Mouse (Mus musculus): Measurements from ENCODE around the gene Cacnb1. TPM values are rescaled to one million over a fixed set of nuclear protein-coding genes. Genes with fewer than 3 reads are reported as not detected.

The Cacnb1 gene
- polyA plus RNA-seq, 1 experiment from 2014 or later, result 3.2 TPM

- H3K4me3 ChIP-seq (ENCODE audit: low read depth, low read length), result no peak overlapping the region
- 74% methylated on average over 6 of the region's 6 CpGs for WGBS
- no peaks in the 10 kb centered on the region for H3K36me3 ChIP-seq (ENCODE audit: control insufficient read depth, insufficient read depth)
- H3K27ac ChIP-seq (ENCODE audit: low read depth, low read length), result no peak overlapping the region
- H3K9me3 ChIP-seq (ENCODE audit: control insufficient read depth), result no peaks in the 10 kb centered on the region
- H3K4me2 ChIP-seq (replicated peaks; ENCODE audit: low read depth), result no peak overlapping the region
- H3K4me1 ChIP-seq (replicated peaks; ENCODE audit: control insufficient read depth, insufficient read depth, low read length), result 0 out of 2 replicates have a peak, but pooled peaks cover 3% of the 10 kb centered on the region
- TF ChIP-seq CTCF (IDR thresholded peaks at IDR 0.05; ENCODE audit: low read depth), result no peak
- ATAC-seq, result no peak
- H3K27me3 ChIP-seq (replicated peaks; ENCODE audit: control insufficient read depth, insufficient read depth, low read length), result peaks cover 15% of the 10 kb centered on the region; the same call in 1 of the 2 replicates
- H3K9ac ChIP-seq (ENCODE audit: low read depth, low read length), result no peak overlapping the region
Measured at GRCm38 (mm10) chr11:98001986-98002385, 20.8 kb downstream of the Cacnb1 start.

GRCm38 (mm10) chr11:98001351-98001824, 21.4 kb downstream of the Cacnb1 start:
- no peak for TF ChIP-seq CTCF (IDR thresholded peaks at IDR 0.05; ENCODE audit: low read depth)
- Histone ChIP-seq H3K27ac (ENCODE audit: low read depth, low read length) (no peak overlapping the region), H3K4me1 (replicated peaks; ENCODE audit: control insufficient read depth, insufficient read depth, low read length) (0 out of 2 replicates have a peak, but pooled peaks cover 3% of the 10 kb centered on the region), H3K9ac (ENCODE audit: low read depth, low read length) (no peak overlapping the region), H3K4me2 (replicated peaks; ENCODE audit: low read depth) (no peak overlapping the region), H3K9me3 (ENCODE audit: control insufficient read depth) (no peaks in the 10 kb centered on the region), H3K36me3 (ENCODE audit: control insufficient read depth, insufficient read depth) (no peaks in the 10 kb centered on the region), H3K27me3 (replicated peaks; ENCODE audit: control insufficient read depth, insufficient read depth, low read length) (peaks cover 15% of the 10 kb centered on the region; the same call in 1 of the 2 replicates), H3K4me3 (ENCODE audit: low read depth, low read length) (no peak overlapping the region)
- 28% methylated on average over 11 of the region's 11 CpGs for WGBS
- ATAC-seq, result no peak

- WGBS, result 36% methylated on average over 7 of the region's 7 CpGs
- H3K27ac ChIP-seq (ENCODE audit: low read depth, low read length), result no peak overlapping the region
- H3K4me3 ChIP-seq (ENCODE audit: low read depth, low read length), result no peak overlapping the region
- H3K4me1 ChIP-seq (replicated peaks; ENCODE audit: control insufficient read depth, insufficient read depth, low read length), result 0 out of 2 replicates have a peak, but pooled peaks cover 3% of the 10 kb centered on the region
- no peak overlapping the region for H3K4me2 ChIP-seq (replicated peaks; ENCODE audit: low read depth)
- no peaks in the 10 kb centered on the region for H3K36me3 ChIP-seq (ENCODE audit: control insufficient read depth, insufficient read depth)
- H3K27me3 ChIP-seq (replicated peaks; ENCODE audit: control insufficient read depth, insufficient read depth, low read length), result peaks cover 15% of the 10 kb centered on the region
- H3K9ac ChIP-seq (ENCODE audit: low read depth, low read length), result no peak overlapping the region
- TF ChIP-seq CTCF (IDR thresholded peaks at IDR 0.05; ENCODE audit: low read depth), result no peak
- H3K9me3 ChIP-seq (ENCODE audit: control insufficient read depth), result no peaks in the 10 kb centered on the region
- no peak for ATAC-seq
Measured at GRCm38 (mm10) chr11:98000378-98001140, 22.3 kb downstream of the Cacnb1 start.

GRCm38 (mm10) chr11:97999748-98000147, 23.1 kb downstream of the Cacnb1 start:
- TF ChIP-seq CTCF (IDR thresholded peaks at IDR 0.05; ENCODE audit: low read depth), result no peak
- Histone ChIP-seq H3K9ac (ENCODE audit: low read depth, low read length) (no peak overlapping the region), H3K36me3 (ENCODE audit: control insufficient read depth, insufficient read depth) (no peaks in the 10 kb centered on the region), H3K4me2 (replicated peaks; ENCODE audit: low read depth) (no peak overlapping the region), H3K27me3 (replicated peaks; ENCODE audit: control insufficient read depth, insufficient read depth, low read length) (peaks cover 15% of the 10 kb centered on the region), H3K4me1 (replicated peaks; ENCODE audit: control insufficient read depth, insufficient read depth, low read length) (peaks cover 7% of the 10 kb centered on the region; the same call in 1 of the 2 replicates), H3K4me3 (ENCODE audit: low read depth, low read length) (no peak overlapping the region), H3K9me3 (ENCODE audit: control insufficient read depth) (no peaks in the 10 kb centered on the region), H3K27ac (ENCODE audit: low read depth, low read length) (no peak overlapping the region)
- ATAC-seq, result no peak
- 59% methylated on average over 5 of the region's 5 CpGs for WGBS

- no peak for TF ChIP-seq CTCF (IDR thresholded peaks at IDR 0.05; ENCODE audit: low read depth)
- Histone ChIP-seq H3K4me3 (ENCODE audit: low read depth, low read length) (no peak overlapping the region), H3K9ac (ENCODE audit: low read depth, low read length) (no peak overlapping the region), H3K36me3 (ENCODE audit: control insufficient read depth, insufficient read depth) (no peaks in the 10 kb centered on the region), H3K9me3 (ENCODE audit: control insufficient read depth) (no peaks in the 10 kb centered on the region), H3K4me2 (replicated peaks; ENCODE audit: low read depth) (no peak overlapping the region), H3K4me1 (replicated peaks; ENCODE audit: control insufficient read depth, insufficient read depth, low read length) (peaks cover 7% of the 10 kb centered on the region; the same call in 1 of the 2 replicates), H3K27me3 (replicated peaks; ENCODE audit: control insufficient read depth, insufficient read depth, low read length) (peaks cover 15% of the 10 kb centered on the region), H3K27ac (ENCODE audit: low read depth, low read length) (no peak overlapping the region)
- no peak for ATAC-seq
- WGBS, result 47% methylated on average over 7 of the region's 7 CpGs
Measured at GRCm38 (mm10) chr11:97998898-97999608, 23.8 kb downstream of the Cacnb1 start.

GRCm38 (mm10) chr11:97998074-97998793, 24.6 kb downstream of the Cacnb1 start:
- H3K4me2 ChIP-seq (replicated peaks; ENCODE audit: low read depth), result no peak overlapping the region
- no peaks in the 10 kb centered on the region for H3K9me3 ChIP-seq (ENCODE audit: control insufficient read depth)
- peaks cover 7% of the 10 kb centered on the region; the same call in 1 of the 2 replicates for H3K4me1 ChIP-seq (replicated peaks; ENCODE audit: control insufficient read depth, insufficient read depth, low read length)
- no peaks in the 10 kb centered on the region for H3K36me3 ChIP-seq (ENCODE audit: control insufficient read depth, insufficient read depth)
- TF ChIP-seq CTCF (IDR thresholded peaks at IDR 0.05; ENCODE audit: low read depth), result no peak
- WGBS, result 82% methylated on average over 11 of the region's 11 CpGs
- peaks cover 15% of the 10 kb centered on the region for H3K27me3 ChIP-seq (replicated peaks; ENCODE audit: control insufficient read depth, insufficient read depth, low read length)
- no peak overlapping the region for H3K9ac ChIP-seq (ENCODE audit: low read depth, low read length)
- no peak overlapping the region for H3K4me3 ChIP-seq (ENCODE audit: low read depth, low read length)
- H3K27ac ChIP-seq (ENCODE audit: low read depth, low read length), result no peak overlapping the region
- no peak for ATAC-seq
